Mouse (Mus musculus) liver, postnatal 0 days (tissue): ENCODE data around the gene Bpgm.

ENCODE experiments used
- CTCF ChIP-seq: sonication (generic); IDR thresholded peaks from 2 replicates; pipeline ENCODE4 v1.5.1; 2016; ENCODE audit warnings: antibody characterized with exemption, low read depth
- EP300 ChIP-seq: IDR thresholded peaks from 2 replicates; pipeline ENCODE4 v1.6.1; 2016; ENCODE audit warnings: antibody characterized with exemption, low read depth, mild to moderate bottlenecking

GRCm38 (mm10) chr6:34478036-34478435, 2.0 kb downstream of the Bpgm start:
- TF ChIP-seq CTCF (no peak), EP300 (no peak)
